Mouse (Mus musculus): ENCODE results near the gene Vps35l.

The Vps35l gene

DNA sequence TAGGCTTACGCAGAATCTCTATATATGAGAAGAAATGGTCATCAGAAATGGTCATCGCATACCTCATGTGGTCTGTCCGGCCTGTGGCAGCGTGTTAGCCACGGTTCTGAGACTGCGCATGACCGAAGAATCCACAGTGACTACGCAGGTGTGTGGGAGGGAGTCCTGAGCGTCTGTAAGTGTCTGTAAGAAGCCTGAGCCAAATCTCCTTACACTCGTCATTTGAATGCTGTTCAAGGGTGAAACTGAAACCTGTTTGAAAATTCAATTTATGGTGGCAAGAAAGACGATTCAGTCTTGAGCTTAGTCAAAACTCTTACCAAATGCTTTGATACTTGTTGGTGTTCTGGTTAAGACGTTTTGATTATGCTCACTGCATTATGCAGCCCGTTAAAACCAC lies 6.8 kb upstream of the Vps35l start:
- no peak for DNase-seq (ENCODE audit: low spot score)

DNA sequence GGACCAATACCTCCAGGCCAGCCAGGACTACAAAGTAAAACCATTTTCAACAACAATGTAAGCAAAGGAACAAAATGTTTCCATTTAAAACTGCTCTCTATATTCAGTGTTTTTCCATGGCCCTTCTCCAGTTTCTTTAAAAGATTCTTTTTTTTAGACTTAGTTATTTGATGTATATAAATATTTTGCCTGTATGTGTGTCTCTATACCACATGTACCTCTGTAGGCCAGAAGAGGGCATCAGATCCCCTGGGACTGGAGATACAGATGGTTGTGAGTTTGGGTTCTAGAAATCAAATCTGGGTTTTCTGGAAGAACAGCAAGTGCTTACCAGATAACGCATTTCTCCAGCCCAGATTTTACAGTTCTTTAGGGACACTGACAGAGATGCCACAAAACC lies 1.3 kb upstream of the Vps35l start:
- no peak for DNase-seq (ENCODE audit: low spot score)

DNA sequence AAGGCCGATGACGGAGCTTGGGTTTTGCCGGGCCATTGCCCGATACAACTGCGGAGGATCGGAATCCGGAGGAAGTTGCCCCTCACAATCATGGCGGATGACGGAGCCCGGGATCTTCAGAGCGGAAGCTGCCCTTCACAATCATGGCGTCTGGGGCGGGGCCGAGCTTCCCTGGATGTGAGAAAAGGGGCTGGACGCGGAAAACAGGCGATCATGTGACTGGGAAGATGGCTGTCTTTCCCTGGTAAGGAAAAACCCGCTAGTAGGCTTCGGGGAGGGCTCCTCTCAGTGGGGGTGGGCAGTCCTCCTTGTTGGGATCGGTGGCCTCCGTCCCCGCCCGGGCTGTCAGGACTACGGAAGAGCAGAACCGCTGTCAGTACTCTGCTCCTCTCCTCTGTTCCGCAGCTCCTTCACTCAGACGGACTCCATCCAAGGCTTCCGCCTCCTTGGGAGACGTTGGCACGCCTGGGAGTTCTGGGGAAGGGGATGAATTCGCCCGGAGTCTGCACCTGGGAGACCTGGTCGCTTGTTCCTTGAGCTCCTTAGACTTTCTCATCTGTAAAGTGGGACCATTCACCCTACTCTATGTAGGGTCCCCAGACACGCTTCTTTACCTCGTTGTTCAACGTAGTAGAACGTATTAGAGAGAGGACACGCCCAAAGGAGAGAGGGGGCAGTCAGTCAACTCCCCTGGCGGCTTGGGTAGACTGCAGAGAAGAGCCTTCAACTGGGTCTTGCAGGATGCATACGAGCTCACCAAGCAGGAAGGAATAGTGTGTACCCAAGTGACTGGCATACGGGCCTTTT lies 709 bp downstream of the Vps35l start:
- peak; percentile 98 for DNase-seq (ENCODE audit: low spot score)

DNA sequence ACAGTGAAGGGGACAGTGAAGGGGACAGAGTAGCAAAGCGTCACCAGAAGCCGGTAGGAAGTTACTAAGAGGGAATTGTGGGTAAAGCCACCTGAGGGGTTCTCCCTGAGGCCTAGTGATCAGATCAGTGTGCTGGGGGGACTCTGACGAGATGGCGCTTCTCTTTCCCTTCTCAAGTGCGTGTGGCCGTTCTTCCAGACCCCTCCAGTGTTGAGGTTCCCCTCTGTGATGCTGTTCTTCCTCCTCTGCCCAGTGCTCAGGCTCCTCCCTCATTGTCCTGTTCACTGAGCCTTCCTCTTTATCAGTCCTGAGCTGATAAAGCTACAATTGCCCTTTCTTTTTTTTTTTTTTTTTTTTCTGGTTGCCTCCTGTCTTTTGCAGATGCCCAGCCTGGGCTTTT lies 2.3 kb downstream of the Vps35l start:
- no peak for DNase-seq (ENCODE audit: low spot score)

DNA sequence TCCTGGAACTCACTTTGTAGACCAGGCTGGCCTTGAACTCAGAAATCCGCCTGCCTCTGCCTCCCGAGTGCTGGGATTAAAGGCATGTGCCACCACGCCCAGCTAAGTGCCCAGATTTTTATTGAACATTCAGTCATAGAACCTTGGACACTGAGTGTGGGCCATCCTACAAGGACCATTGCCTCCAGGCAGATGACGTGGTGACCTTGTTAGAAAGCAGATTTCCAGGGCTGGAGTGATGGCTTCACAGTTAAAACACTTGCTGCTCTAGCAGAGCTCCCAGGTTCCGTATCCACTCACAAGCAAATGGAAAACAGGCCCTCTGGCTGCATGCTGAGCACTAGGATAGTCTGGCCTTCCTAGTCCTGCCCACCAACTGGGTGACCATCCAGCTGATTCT lies 4.7 kb downstream of the Vps35l start:
- DNase-seq (ENCODE audit: low spot score): no peak

DNA sequence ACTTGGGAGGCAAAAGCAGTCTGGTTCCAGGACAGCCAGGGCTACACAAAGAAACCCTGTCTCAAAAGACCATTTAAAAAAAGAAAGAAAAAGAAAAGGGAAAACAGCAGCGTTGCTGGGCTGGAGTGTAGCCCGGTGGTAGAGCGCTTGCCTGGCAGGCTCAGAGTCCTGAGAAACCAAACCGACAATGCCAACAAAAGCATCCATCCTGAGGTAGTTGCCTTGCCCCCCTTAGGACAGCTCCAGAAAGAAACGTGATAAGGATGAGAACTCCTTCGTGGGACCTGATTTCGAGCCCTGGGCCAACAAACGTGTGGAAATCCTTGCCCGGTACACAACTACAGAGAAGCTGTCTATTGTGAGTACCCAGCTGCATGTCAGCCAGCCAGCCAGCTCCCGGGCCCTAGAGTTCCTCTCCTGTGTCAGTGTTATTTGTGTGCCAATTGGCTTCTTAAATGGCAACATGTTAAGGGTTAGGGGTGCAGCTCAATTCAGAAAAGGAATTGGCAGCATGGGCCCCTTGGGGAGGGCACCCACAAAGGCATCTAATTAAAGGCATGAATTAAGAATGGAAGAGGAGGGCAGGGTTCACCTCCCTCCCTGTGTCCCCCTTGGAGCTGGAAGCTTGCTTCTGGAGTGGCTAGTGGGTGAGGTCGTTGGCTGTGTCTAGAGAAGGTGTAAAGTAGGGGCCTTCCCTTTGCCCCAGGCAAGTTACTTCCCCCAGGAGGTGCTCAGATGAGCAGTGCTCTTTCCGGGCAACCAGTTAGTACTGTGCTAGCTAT lies 8.1 kb downstream of the Vps35l start:
- DNase-seq (ENCODE audit: low spot score): no peak

DNA sequence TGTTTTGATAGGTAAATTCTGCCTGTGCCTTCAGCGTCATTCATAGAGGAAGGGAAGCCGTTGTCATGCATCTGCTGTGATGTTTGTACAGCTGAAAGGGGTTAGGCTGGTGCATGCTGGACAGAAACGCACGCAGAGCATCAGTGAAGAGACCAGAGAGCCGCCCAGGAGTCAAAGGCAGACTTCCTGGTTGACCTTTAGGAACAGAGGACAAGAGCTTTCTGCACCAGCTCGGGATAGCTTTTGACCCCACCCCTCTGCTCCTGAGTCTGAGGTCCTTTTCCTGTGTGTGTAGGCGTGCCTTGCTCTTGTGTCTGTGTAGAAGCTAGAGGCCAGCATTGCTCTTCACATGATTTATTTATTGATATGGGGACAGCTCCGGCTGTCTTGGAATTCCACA lies 9.7 kb downstream of the Vps35l start:
- no peak for DNase-seq (ENCODE audit: low spot score)

DNA sequence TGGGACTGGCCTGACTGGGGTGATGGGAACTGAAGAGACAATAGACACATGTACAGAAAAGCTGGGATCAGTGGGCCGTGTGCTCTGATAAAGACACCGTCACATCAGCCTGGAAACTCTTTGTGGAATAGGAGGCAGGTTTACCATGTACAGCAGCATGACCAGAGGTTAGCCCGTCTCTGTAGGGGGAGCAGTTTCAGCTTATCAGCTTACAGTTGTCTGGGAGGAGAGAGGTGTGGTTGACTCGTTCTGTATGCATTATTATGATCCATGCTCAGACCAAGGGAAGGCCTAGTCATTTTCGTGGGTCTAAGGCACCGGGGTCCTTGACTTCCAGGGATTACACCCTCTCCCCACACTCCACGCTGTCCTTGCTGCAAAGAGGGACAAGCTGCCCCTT lies 11.6 kb downstream of the Vps35l start:
- DNase-seq (ENCODE audit: low spot score): no peak

DNA sequence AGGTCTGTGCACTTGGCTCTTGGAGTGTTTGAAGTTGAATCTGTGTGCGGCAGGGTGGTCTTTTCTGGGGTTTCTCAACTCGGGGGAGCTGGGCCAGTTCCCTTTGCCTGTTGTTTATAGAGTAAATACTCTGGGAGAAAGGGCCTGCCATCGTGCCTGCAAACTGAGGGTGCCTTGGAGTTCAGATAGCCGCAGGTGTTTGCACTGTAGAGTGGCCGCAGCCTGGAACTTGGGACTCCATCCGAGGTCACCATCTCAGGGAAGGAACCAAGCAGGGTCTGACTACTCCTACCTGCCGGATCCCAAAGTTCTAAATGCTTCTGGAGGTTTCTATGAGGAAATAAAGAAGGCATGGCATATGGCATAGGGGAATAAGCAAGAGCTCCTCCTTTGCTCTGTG lies 15.7 kb downstream of the Vps35l start:
- no peak for DNase-seq (ENCODE audit: low spot score)

DNA sequence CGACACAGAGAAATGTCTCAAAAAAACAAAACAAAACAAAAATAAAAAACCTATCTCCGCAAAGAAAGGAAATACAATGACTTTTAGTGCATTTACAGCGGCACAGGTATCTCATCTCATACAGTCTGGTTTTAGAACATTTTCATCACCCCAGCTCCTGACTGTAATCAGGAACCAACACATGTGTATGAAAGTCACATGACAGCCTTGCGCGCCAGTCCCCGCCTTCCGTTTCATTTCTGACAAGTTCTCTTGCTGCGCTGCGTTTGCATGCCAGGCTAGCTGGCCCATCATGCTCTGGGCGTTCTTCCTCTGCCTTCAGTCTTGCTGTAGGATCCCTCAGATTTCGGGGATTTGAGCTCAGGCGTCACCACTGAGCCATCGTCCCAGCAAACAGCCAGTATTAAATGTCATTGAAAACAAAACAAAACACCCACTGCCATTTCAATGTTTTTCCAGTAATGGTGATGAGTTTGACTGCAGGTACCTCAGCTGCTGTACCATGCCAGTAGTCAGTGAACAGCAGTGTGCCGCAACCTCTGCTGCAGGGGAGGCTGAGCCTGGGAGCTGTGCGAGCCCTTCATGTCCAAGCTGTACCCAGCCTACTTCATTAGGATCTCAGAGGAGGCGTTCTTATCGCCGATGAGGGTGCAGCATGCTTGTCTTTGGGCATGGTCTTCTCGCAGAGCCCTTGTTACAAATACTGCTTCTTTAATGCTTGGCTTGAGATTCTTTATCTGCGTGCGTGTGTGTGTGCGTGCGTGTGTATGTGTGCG lies 16.7 kb downstream of the Vps35l start:
- no peak for DNase-seq (ENCODE audit: low spot score)

DNA sequence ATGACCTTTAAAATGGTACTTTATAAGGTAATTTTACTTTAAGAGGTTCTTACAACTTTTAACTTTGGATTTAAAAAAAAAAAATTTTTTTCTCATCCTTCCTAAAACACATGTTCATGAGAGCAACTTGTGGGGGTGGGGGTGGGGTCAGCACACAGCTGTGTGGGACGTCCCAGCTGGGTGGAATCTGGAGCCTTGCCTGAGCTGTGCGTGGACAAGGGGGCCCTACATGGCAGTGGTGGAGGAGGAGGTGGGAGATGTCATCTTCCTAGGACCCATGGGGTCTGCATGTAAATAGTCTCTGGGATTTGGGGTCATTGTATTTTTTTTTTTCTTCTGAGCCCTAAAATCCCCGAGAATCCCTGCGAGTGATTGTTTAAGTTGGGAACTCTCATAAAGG lies 18.3 kb downstream of the Vps35l start:
- DNase-seq (ENCODE audit: low spot score): no peak

DNA sequence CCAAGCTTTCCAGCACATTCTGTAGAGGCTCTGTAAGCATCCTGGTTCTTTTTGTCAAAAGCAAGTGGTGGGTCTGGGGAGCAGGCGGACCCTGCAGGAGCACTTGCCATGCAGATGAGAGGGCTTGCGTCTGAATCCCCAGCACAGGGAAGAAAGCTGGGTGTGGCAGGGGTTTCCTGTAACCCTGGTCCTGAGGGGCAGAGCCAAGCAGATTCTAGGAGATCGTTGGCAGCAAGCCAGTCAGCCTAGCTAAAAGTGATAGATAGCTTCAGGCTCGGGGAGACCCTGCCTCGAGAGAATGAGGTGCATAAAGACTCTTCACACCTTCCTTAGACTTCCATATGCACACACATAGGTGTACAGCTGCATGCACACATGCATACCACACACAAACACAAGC lies 19.3 kb downstream of the Vps35l start:
- DNase-seq (ENCODE audit: low spot score): no peak

DNA sequence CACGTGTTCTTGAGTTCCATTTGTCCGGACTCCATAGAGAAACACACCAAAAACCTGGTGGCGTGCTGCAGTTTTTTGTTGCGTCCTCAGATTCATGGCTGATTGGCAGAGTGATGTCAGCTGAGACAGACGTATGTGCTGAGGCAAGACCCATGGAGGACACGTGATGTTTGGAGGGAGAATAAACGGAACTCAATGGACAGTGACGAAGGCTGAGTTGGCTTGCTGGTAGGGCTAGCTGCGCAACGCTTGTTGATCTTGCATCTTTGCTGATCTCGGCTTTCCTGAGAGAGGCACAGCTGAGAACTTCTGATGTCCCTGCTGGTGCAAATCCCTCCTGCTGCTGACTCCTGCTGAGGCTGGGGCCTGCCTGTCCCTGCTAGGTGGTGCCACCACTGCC lies 23.9 kb downstream of the Vps35l start:
- DNase-seq (ENCODE audit: low spot score): no peak

DNA sequence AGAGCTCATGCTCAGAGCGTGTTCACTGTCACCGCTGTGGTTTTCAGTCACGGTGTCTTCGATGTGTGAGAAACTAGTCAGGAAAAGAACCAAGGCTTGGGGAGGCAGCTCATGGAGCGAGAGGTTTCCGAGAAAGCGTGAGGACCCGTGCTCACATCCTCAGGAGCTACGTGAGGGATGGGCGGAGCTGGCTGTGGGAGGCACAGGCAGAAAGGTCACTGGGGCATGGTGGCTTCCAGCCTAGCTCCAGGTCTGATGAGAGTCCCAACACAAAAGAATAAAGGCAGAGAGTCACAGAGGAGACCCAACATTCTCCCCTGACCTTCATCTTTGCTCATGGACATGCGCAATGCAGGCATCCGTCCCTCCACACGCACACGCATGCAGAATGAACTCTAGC lies 24.7 kb downstream of the Vps35l start:
- DNase-seq (ENCODE audit: low spot score): no peak

DNA sequence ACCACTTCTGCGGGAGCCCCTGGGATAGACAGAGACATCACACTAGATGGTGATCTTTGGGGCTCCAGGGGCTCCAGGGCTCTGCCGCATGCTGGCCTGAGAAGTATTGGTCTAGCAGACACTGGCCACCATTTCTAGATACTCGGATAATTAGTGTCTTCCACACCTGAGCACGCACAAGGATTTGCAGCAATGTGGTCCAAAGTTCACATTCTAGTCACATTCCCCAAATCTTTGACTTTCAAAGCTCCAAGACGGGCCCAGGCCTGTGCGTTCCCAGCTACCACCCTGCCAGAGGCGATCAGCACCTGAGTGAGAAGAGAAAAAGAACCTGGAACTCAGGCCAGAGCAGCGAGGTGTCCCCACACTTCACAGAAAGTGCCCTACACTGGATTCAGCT lies 25.6 kb downstream of the Vps35l start:
- DNase-seq (ENCODE audit: low spot score): no peak

DNA sequence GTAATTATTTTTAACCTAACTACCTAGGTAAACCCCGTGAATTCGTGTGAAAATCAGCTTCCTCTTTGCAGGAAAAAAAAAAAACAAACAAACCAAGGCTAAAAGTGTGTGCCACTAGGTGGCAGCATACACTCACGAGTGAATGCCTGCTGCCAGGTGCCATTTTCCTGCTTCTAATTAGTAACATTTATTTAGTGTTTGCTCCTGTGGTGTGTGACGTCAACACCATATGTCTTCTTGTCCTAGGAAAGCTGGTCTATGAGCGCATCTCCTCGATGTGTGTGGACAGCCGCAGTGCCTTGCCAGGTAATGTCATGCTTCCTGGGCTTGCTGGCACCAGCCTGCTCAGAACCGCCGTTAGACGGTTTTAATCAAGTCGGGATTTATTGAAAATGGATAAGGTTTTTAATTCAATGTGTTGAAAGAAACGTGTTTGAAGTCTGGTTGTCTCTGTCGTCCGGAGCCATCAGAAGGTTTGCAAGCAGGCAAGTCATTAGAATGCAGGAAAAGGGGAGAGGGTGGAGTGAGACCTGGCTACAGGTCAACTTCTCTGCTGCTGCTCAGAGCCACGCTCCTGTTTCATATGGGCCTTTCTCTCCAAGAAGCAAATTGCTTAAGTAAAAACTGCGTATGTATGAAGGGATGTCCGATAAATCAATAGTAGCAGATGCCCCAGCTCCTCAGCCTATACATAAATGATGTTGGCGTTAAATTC lies 26.2 kb downstream of the Vps35l start:
- DNase-seq (ENCODE audit: low spot score): peak; percentile 73

DNA sequence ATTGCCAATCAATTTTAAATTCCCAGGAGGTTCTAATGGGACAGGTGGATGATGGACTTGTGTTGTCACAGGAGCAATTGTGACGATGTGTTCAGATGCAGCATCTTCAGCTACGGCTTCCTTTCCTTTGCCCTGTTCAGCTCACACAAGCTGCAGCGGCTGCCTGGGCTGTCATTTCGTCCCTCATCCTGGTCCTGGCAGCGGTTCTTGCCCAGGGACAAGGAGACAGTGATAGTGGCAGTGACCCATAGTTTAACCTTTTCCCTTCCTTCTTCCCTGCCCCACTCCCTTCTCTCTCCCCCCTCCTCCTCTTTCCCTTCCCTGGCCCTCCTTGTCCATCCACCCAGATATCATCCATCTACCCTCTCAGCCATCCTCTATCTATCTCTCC lies 26.8 kb downstream of the Vps35l start:
- no peak for DNase-seq (ENCODE audit: low spot score)

DNA sequence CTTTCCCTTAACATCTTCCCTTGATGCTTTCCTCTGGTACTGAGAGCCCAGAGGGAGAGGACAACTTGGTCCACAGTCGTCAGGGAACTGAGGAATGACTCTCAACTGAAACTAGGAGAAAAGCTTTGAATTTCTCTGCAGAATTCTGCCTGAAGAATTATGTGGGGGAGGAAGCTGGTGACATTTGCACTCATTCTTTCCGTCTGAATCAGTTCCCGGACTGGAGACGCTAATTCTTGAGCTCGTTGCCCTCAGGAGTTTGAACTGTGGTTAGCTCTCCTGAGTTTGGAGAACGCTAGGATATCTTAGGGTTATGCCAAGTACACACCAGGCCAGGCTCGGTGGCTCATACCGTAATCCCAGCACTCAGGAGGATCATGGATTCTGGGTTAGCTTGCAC lies 29.2 kb downstream of the Vps35l start:
- DNase-seq (ENCODE audit: low spot score): no peak

DNA sequence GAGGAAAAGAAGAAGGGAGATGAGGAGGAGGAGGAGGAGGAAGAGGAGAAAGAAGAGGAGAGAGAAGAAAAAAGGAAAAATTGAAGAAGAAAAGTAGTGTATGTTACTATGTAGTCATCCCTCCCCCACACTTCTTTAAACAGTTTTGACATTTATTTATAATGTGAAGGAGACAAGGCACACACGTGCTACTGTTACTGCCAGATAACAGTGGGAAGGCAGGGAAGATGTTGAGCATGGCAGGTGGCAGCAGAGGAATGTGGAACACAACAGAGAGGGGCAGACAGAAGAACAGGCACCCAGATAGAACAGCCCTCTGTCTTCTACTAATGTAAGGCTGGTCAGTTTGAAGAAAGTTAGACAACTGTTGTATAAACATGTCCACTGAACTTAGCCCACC lies 29.6 kb downstream of the Vps35l start:
- no peak for DNase-seq (ENCODE audit: low spot score)

DNA sequence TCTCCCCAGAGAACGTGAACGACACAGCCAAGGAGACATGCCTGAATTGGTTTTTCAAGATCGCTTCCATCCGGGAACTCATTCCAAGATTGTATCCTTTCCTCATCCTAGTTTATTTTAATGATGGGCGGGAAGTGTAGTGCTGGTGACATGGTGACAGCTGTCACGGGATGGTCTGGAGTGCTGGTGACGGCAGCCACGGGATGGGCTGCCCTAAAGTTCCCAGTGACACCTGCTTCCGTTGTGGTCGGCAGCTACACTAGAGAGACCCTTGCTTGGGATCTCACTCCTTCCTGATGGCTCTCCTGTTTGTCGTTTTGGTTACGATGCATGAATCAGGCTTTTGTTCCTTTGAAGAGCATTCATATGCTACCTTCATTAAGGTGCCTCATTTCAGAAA lies 33.0 kb downstream of the Vps35l start:
- DNase-seq (ENCODE audit: low spot score): no peak

DNA sequence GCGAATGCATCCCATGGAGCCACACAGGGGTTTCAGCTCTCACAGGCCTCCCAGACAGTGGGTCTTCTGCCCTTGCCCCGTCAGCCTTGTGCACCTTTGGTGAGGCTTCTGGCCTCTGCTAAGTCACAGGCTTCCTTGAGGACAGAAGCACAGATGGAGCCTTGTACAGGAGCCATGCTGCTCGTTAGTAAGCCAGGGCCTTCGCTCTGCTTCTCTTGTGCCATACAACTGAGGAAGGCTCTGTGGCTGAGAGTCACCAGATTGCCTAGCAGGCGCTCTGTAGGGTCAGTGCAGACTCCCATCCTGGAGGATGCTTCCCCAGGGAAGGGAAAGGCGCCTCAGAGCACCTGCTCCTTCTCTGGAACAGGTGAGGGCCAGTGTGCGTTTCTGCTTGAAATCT lies 36.0 kb downstream of the Vps35l start:
- no peak for DNase-seq (ENCODE audit: low spot score)

DNA sequence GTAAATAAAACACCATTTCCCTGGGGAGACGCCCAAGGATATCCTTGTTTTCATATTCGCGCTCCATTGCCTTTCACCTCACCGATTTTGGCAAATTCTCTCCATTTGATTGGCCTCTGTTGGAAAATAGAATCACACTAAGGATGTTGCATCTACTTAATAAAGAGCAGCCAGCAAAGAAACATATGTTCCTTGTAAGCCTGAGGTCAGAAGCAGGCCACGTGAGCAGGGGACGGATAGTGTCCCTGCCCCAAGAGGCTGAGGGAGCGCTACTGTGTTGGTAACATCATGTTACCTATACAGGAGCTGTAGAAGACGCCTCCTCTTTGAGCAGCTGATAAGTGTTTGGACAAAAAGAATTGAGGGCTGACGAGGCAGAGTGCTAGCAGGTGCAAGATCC lies 36.5 kb downstream of the Vps35l start:
- DNase-seq (ENCODE audit: low spot score): no peak
